Mouse (Mus musculus) liver, adult 2 months (tissue): ENCODE data around the gene Krtap5-3. TPM values are rescaled to one million over a fixed set of nuclear protein-coding genes. Genes with fewer than 3 reads are reported as not detected.
"Not testable (repeated sequence)": the region's sequence is repeated elsewhere in the genome, so short reads cannot be mapped to it uniquely, and the experiment has no call there.

Experiments
- DNase-seq: peaks from one replicate; pipeline ENCODE4 v3.0.0-alpha.2; 2011; ENCODE audit warnings: low read depth, low spot score; ENCODE audit errors: extremely low read depth
- H3K27ac ChIP-seq: fragments of 200-500 bp; replicated peaks from 2 replicates; pipeline ENCODE4 v1.5.1; 2012; ENCODE audit warnings: low read depth, mild to moderate bottlenecking, control low read depth, inconsistent platforms, low read length; ENCODE audit not compliant: insufficient read depth
- H3K27me3 ChIP-seq: fragments of 200-500 bp; 2 replicates; pipeline ENCODE4 v1.6.1; 2012; ENCODE audit warnings: mild to moderate bottlenecking, moderate library complexity, low read length, inconsistent platforms; ENCODE audit not compliant: control insufficient read depth, insufficient read depth
- H3K36me3 ChIP-seq: fragments of 200-500 bp; 2 replicates; pipeline ENCODE4 v1.6.1; 2012; ENCODE audit warnings: low read length, inconsistent platforms; ENCODE audit not compliant: control insufficient read depth, insufficient read depth
- H3K4me1 ChIP-seq: fragments of 200-500 bp; 2 replicates; pipeline ENCODE4 v1.6.1; 2011; ENCODE audit warnings: low read length; ENCODE audit not compliant: control insufficient read depth, insufficient read depth
- H3K4me3 ChIP-seq: fragments of 200-500 bp; 2 replicates; pipeline ENCODE4 v1.5.1; 2011; ENCODE audit warnings: low read depth, mild to moderate bottlenecking, control low read depth, low read length, moderate library complexity; ENCODE audit not compliant: insufficient read depth
- H3K79me2 ChIP-seq: fragments of 200-500 bp; 2 replicates; pipeline ENCODE4 v1.6.1; 2012; ENCODE audit warnings: inconsistent platforms, mild to moderate bottlenecking, low read length, moderate library complexity; ENCODE audit not compliant: control insufficient read depth, insufficient read depth
- H3K9ac ChIP-seq: fragments of 200-500 bp; 2 replicates; pipeline ENCODE4 v1.6.1; 2012; ENCODE audit warnings: low read depth, mild to moderate bottlenecking, control low read depth, inconsistent platforms, low read length
- CTCF ChIP-seq: fragments of 200-500 bp; IDR thresholded peaks from 2 replicates; pipeline ENCODE4 v1.5.1; 2011; ENCODE audit warnings: low read depth, low read length, control low read depth
- POLR2A ChIP-seq: fragments of 200-500 bp; IDR thresholded peaks from 2 replicates; pipeline ENCODE4 v1.6.1; 2011; ENCODE audit warnings: low read length, control low read depth; ENCODE audit not compliant: insufficient read depth; ENCODE audit errors: extremely low read depth
- WGBS: fragments of 180-500 bp; shearing (Covaris S2); methylation state at CpG from one replicate; pipeline ENCODE4 v1.1.7; 2018; 5-methylcytosine and 5-hydroxymethylcytosine counted together
- polyA plus RNA-seq: library from polyadenylated mRNA; depleted of rRNA; stranded (reverse); fragments of >200 nt; gene quantifications from 2 replicates; pipeline ENCODE4 v1.2.3, GENCODE M21; 2012
- total RNA-seq: library from RNA; depleted of rRNA; stranded (reverse); fragments of >200 nt; gene quantifications from 2 replicates; pipeline ENCODE4 v1.2.3, GENCODE M21; 2014

The Krtap5-3 gene
- total and polyA plus RNA-seq, 2 experiments, result not detected

- no peaks in the 10 kb centered on the region for H3K27me3 ChIP-seq
- no peak overlapping the region for H3K27ac ChIP-seq
- 77% methylated on average over 2 of the region's 2 CpGs for WGBS
- TF ChIP-seq POLR2A, result no peak
- no peak for TF ChIP-seq CTCF
- no peaks in the 10 kb centered on the region for H3K4me1 ChIP-seq
- no peak overlapping the region for H3K9ac ChIP-seq
- no peak overlapping the region for H3K4me3 ChIP-seq
- no peaks in the 10 kb centered on the region for H3K36me3 ChIP-seq
- DNase-seq, result no peak
- H3K79me2 ChIP-seq, result no peaks in the 10 kb centered on the region
Observed at GRCm38 (mm10) chr7:142198748-142199147, 2.4 kb upstream of the Krtap5-3 start.

- H3K27ac ChIP-seq, result no peak overlapping the region
- no peak overlapping the region for H3K9ac ChIP-seq
- no peak for DNase-seq
- 0 out of 2 replicates have a peak, but pooled peaks cover 2% of the 10 kb centered on the region for H3K27me3 ChIP-seq
- H3K4me1 ChIP-seq, result no peaks in the 10 kb centered on the region
- no peak overlapping the region for H3K4me3 ChIP-seq
- H3K36me3 ChIP-seq, result no peaks in the 10 kb centered on the region
- TF ChIP-seq POLR2A (no peak), CTCF (no peak)
- no peaks in the 10 kb centered on the region for H3K79me2 ChIP-seq
Observed at GRCm38 (mm10) chr7:142205488-142205887, 4.3 kb downstream of the Krtap5-3 start.

- not testable (repeated sequence) for H3K27me3 ChIP-seq, H3K27ac ChIP-seq, H3K9ac ChIP-seq, DNase-seq, H3K4me1 ChIP-seq, H3K79me2 ChIP-seq, H3K36me3 ChIP-seq, H3K4me3 ChIP-seq
- WGBS, result 84% methylated on average over 5 of the region's 5 CpGs
Observed at GRCm38 (mm10) chr7:142206891-142207290, 5.7 kb downstream of the Krtap5-3 start.

GRCm38 (mm10) chr7:142211559-142211958, 10.4 kb downstream of the Krtap5-3 start, which contains the start of gene Gm7579:
TSS of gene Gm7579 (plus strand) at chr7:142211859.
- H3K4me3 ChIP-seq, result no peak within 1 kb of the TSS
- TF ChIP-seq POLR2A (no peak), CTCF (no peak)
- no peak within 1 kb of the TSS for H3K9ac ChIP-seq
- H3K27ac ChIP-seq, result no peak within 1 kb of the TSS
- DNase-seq, result no peak
- H3K27me3 ChIP-seq, result no peaks in the 10 kb centered on the region
- no peaks in the 10 kb centered on the region for H3K79me2 ChIP-seq
- H3K36me3 ChIP-seq, result no peaks in the 10 kb centered on the region
- no peaks in the 10 kb centered on the region for H3K4me1 ChIP-seq
- 78% methylated on average over 1 of the region's 1 CpGs for WGBS

GRCm38 (mm10) chr7:142212136-142212535, 11.0 kb downstream of the Krtap5-3 start:
- H3K9ac ChIP-seq, H3K4me3 ChIP-seq, H3K36me3 ChIP-seq, H3K4me1 ChIP-seq, H3K27me3 ChIP-seq, H3K79me2 ChIP-seq, H3K27ac ChIP-seq, DNase-seq: not testable (repeated sequence)
- WGBS, result 43% methylated on average over 1 of the region's 1 CpGs

GRCm38 (mm10) chr7:142224518-142224917, 23.4 kb downstream of the Krtap5-3 start:
- H3K4me1 ChIP-seq, result no peaks in the 10 kb centered on the region
- no peaks in the 10 kb centered on the region for H3K36me3 ChIP-seq
- no peaks in the 10 kb centered on the region for H3K27me3 ChIP-seq
- H3K27ac ChIP-seq, result no peak overlapping the region
- DNase-seq, result no peak
- H3K9ac ChIP-seq, result no peak overlapping the region
- no peak for TF ChIP-seq POLR2A
- no peak for TF ChIP-seq CTCF
- H3K79me2 ChIP-seq, result no peaks in the 10 kb centered on the region
- WGBS, result 41% methylated on average over 2 of the region's 2 CpGs
- no peak overlapping the region for H3K4me3 ChIP-seq

- not testable (repeated sequence) for H3K4me3 ChIP-seq, H3K4me1 ChIP-seq, H3K36me3 ChIP-seq, H3K9ac ChIP-seq, H3K79me2 ChIP-seq, DNase-seq, H3K27ac ChIP-seq, H3K27me3 ChIP-seq
- WGBS, result 36% methylated on average over 3 of the region's 3 CpGs
Observed at GRCm38 (mm10) chr7:142229871-142230270, 28.7 kb downstream of the Krtap5-3 start, which contains the start of gene Krtap5-5. TSS of gene Krtap5-5 (minus strand) at chr7:142229971.
